Mouse (Mus musculus) lung, postnatal 0 days (tissue): ENCODE data around the gene Sorcs2. TPM values are rescaled to one million over a fixed set of nuclear protein-coding genes. Genes with fewer than 3 reads are reported as not detected.

Experiments
- ATAC-seq: fragments of 200-750 bp; cut with Nextera tagmentation; 2 replicates; pipeline ENCODE4 v1.8.0; 2017; ENCODE audit warnings: moderate library complexity
- DNase-seq: peaks from one replicate; pipeline ENCODE4 v3.0.0-alpha.2; 2016; ENCODE audit warnings: low spot score
- H3K27ac ChIP-seq: fragments of 300-500 bp; sonication (generic); 2 replicates; pipeline ENCODE4 v1.5.1; 2014; ENCODE audit warnings: antibody characterized with exemption, mild to moderate bottlenecking, low read length, mixed read lengths
- H3K27me3 ChIP-seq: fragments of 300-500 bp; sonication (generic); replicated peaks from 2 replicates; pipeline ENCODE4 v1.6.1; 2014; ENCODE audit warnings: low read length, mixed read lengths; ENCODE audit not compliant: insufficient read depth
- H3K36me3 ChIP-seq: fragments of 300-500 bp; sonication (generic); 2 replicates; pipeline ENCODE4 v1.6.1; 2014; ENCODE audit warnings: low read length, mixed read lengths; ENCODE audit not compliant: insufficient read depth
- H3K4me1 ChIP-seq: fragments of 300-500 bp; sonication (generic); 2 replicates; pipeline ENCODE4 v1.6.1; 2014; ENCODE audit warnings: antibody characterized with exemption, low read depth, low read length, mixed read lengths; ENCODE audit not compliant: insufficient read depth
- H3K4me2 ChIP-seq: fragments of 300-500 bp; sonication (generic); replicated peaks from 2 replicates; pipeline ENCODE4 v1.6.1; 2014; ENCODE audit warnings: low read depth, mild to moderate bottlenecking, low read length, moderate library complexity, mixed read lengths
- H3K4me3 ChIP-seq: fragments of 300-500 bp; sonication (generic); 2 replicates; pipeline ENCODE4 v1.5.1; 2014; ENCODE audit warnings: low read depth, low read length
- H3K9ac ChIP-seq: fragments of 300-500 bp; sonication (generic); replicated peaks from 2 replicates; pipeline ENCODE4 v1.6.1; 2014; ENCODE audit warnings: low read depth, mild to moderate bottlenecking
- H3K9me3 ChIP-seq: fragments of 300-500 bp; sonication (generic); 2 replicates; pipeline ENCODE4 v1.6.1; 2016; ENCODE audit warnings: low read length, mixed read lengths
- CTCF ChIP-seq: IDR thresholded peaks from 2 replicates; pipeline ENCODE4 v1.5.1; 2016; ENCODE audit warnings: antibody characterized with exemption, mild to moderate bottlenecking
- EP300 ChIP-seq: IDR thresholded peaks from 2 replicates; pipeline ENCODE4 v1.6.1; 2016; ENCODE audit warnings: antibody characterized with exemption, mild to moderate bottlenecking, control low read depth
- WGBS: fragments of 180-500 bp; shearing (Covaris S2); extraction: QIAGEN DNeasy Blood & Tissue Kit; methylation state at CpG from one replicate; pipeline ENCODE4 v1.1.7; 2014; 5-methylcytosine and 5-hydroxymethylcytosine counted together
- polyA plus RNA-seq: library from polyadenylated mRNA; unstranded; fragments of >200 nt; fragmentation: Nextera tagmentation; extraction: Ambion mirVana; gene quantifications from 2 replicates; pipeline ENCODE4 v1.2.1, GENCODE M21; 2015

The Sorcs2 gene
- polyA plus RNA-seq, 1 experiment from 2014 or later, result 9.4 TPM

GRCm38 (mm10) chr5:36285405-36285804 is 112.5 kb downstream of the Sorcs2 start:
- no peak overlapping the region for H3K4me3 ChIP-seq
- ATAC-seq (no peak), DNase-seq (no peak)
- TF ChIP-seq CTCF (no peak), EP300 (no peak)
- H3K9ac ChIP-seq, result no peak overlapping the region
- H3K4me2 ChIP-seq, result no peak overlapping the region
- H3K27me3 ChIP-seq, result no peaks in the 10 kb centered on the region
- H3K27ac ChIP-seq, result no peak overlapping the region
- no peaks in the 10 kb centered on the region for H3K36me3 ChIP-seq
- no peaks in the 10 kb centered on the region for H3K9me3 ChIP-seq
- no peaks in the 10 kb centered on the region for H3K4me1 ChIP-seq
- WGBS, result 41% methylated on average over 10 of the region's 10 CpGs

GRCm38 (mm10) chr5:36279896-36280295 is 118.0 kb downstream of the Sorcs2 start:
- H3K4me2 ChIP-seq, result no peak overlapping the region
- H3K4me1 ChIP-seq, result no peaks in the 10 kb centered on the region
- no peaks in the 10 kb centered on the region for H3K9me3 ChIP-seq
- no peak for DNase-seq
- no peak overlapping the region for H3K27ac ChIP-seq
- H3K4me3 ChIP-seq, result no peak overlapping the region
- ATAC-seq, result no peak
- TF ChIP-seq CTCF (no peak), EP300 (no peak)
- H3K9ac ChIP-seq, result no peak overlapping the region
- 86% methylated on average over 12 of the region's 12 CpGs for WGBS
- no peaks in the 10 kb centered on the region for H3K27me3 ChIP-seq
- no peaks in the 10 kb centered on the region for H3K36me3 ChIP-seq

- Histone ChIP-seq H3K27me3 (no peaks in the 10 kb centered on the region), H3K4me3 (no peak overlapping the region), H3K27ac (no peak overlapping the region), H3K9me3 (no peaks in the 10 kb centered on the region), H3K36me3 (no peaks in the 10 kb centered on the region), H3K4me1 (no peaks in the 10 kb centered on the region), H3K4me2 (no peak overlapping the region), H3K9ac (no peak overlapping the region)
- no peak for TF ChIP-seq EP300
- TF ChIP-seq CTCF, result no peak
- DNase-seq (no peak), ATAC-seq (no peak)
- 86% methylated on average over 6 of the region's 6 CpGs for WGBS
These were observed 123.1 kb downstream of the Sorcs2 start for GRCm38 (mm10) chr5:36274684-36275394.

- WGBS, result 86% methylated on average over 3 of the region's 3 CpGs
- peak; percentile 38; the same call in 1 of the 2 replicates for ATAC-seq
- Histone ChIP-seq H3K9ac (no peak overlapping the region), H3K27me3 (no peaks in the 10 kb centered on the region), H3K4me1 (no peaks in the 10 kb centered on the region), H3K27ac (no peak overlapping the region), H3K36me3 (no peaks in the 10 kb centered on the region), H3K9me3 (no peaks in the 10 kb centered on the region), H3K4me3 (no peak overlapping the region), H3K4me2 (no peak overlapping the region)
- TF ChIP-seq EP300, result no peak
- no peak for TF ChIP-seq CTCF
- DNase-seq, result no peak
These were observed 130.7 kb downstream of the Sorcs2 start for GRCm38 (mm10) chr5:36267194-36267769.

GRCm38 (mm10) chr5:36260862-36261261 is 137.1 kb downstream of the Sorcs2 start:
- no peak overlapping the region for H3K4me2 ChIP-seq
- no peaks in the 10 kb centered on the region for H3K9me3 ChIP-seq
- no peak overlapping the region for H3K27ac ChIP-seq
- DNase-seq, result no peak
- no peak overlapping the region for H3K9ac ChIP-seq
- no peak overlapping the region for H3K4me3 ChIP-seq
- no peak for ATAC-seq
- TF ChIP-seq EP300 (no peak), CTCF (no peak)
- 57% methylated on average over 12 of the region's 12 CpGs for WGBS
- no peaks in the 10 kb centered on the region for H3K4me1 ChIP-seq
- no peaks in the 10 kb centered on the region for H3K36me3 ChIP-seq
- H3K27me3 ChIP-seq, result no peaks in the 10 kb centered on the region

- no peak overlapping the region for H3K9ac ChIP-seq
- no peaks in the 10 kb centered on the region; the same call in 1 of the 2 replicates for H3K4me1 ChIP-seq
- H3K9me3 ChIP-seq, result no peaks in the 10 kb centered on the region
- H3K36me3 ChIP-seq, result no peaks in the 10 kb centered on the region
- TF ChIP-seq EP300 (no peak), CTCF (no peak)
- H3K4me3 ChIP-seq, result no peak overlapping the region
- WGBS, result 40% methylated on average over 6 of the region's 6 CpGs
- no peak for DNase-seq
- H3K27ac ChIP-seq, result no peak overlapping the region
- H3K27me3 ChIP-seq, result no peaks in the 10 kb centered on the region
- no peak for ATAC-seq
- H3K4me2 ChIP-seq, result no peak overlapping the region
These were observed 138.2 kb downstream of the Sorcs2 start for GRCm38 (mm10) chr5:36259691-36260124.
